Mouse (Mus musculus) embryonic facial prominence, embryonic 12.5 days (tissue): ENCODE results near the gene Gm7137. TPM values are rescaled to one million over a fixed set of nuclear protein-coding genes. Genes with fewer than 3 reads are reported as not detected.
"Not testable (repeated sequence)": the region's sequence is repeated elsewhere in the genome, so short reads cannot be mapped to it uniquely, and the experiment has no call there.

ENCODE experiments used
- ATAC-seq: fragments of 200-750 bp; cut with Nextera tagmentation; 2 replicates; pipeline ENCODE4 v1.8.0; 2017; ENCODE audit not compliant: insufficient number of reproducible peaks, insufficient read depth, low FRiP score, low TSS enrichment
- H3K27ac ChIP-seq: fragments of 300-500 bp; sonication (generic); 2 replicates; pipeline ENCODE4 v1.5.1; 2016; ENCODE audit warnings: mild to moderate bottlenecking
- H3K27me3 ChIP-seq: fragments of 300-500 bp; sonication (generic); 2 replicates; pipeline ENCODE4 v1.6.1; 2016; ENCODE audit warnings: mild to moderate bottlenecking, moderate library complexity
- H3K36me3 ChIP-seq: fragments of 300-500 bp; sonication (generic); 2 replicates; pipeline ENCODE4 v1.6.1; 2016; ENCODE audit warnings: mild to moderate bottlenecking
- H3K4me1 ChIP-seq: fragments of 300-500 bp; sonication (generic); 2 replicates; pipeline ENCODE4 v1.6.1; 2016
- H3K4me2 ChIP-seq: fragments of 300-500 bp; sonication (generic); replicated peaks from 2 replicates; pipeline ENCODE4 v1.6.1; 2016; ENCODE audit warnings: mild to moderate bottlenecking, moderate library complexity
- H3K4me3 ChIP-seq: fragments of 300-500 bp; sonication (generic); 2 replicates; pipeline ENCODE4 v1.5.1; 2016; ENCODE audit warnings: mild to moderate bottlenecking
- H3K9ac ChIP-seq: fragments of 300-500 bp; sonication (generic); 2 replicates; pipeline ENCODE4 v1.6.1; 2016; ENCODE audit warnings: mild to moderate bottlenecking, moderate library complexity
- H3K9me3 ChIP-seq: fragments of 300-500 bp; sonication (generic); 2 replicates; pipeline ENCODE4 v1.6.1; 2016; ENCODE audit warnings: mild to moderate bottlenecking, moderate library complexity
- WGBS: fragments of 180-500 bp; shearing (Covaris S2); methylation state at CpG from one replicate; pipeline ENCODE4 v1.1.7; 2016; 5-methylcytosine and 5-hydroxymethylcytosine counted together
- polyA plus RNA-seq: library from polyadenylated mRNA; unstranded; fragments of >200 nt; fragmentation: Nextera tagmentation; extraction: Ambion mirVana; gene quantifications from 2 replicates; pipeline ENCODE4 v1.2.1, GENCODE M21; 2016

The Gm7137 gene
- polyA plus RNA-seq, 1 experiment from 2014 or later, result not detected

- not testable (repeated sequence) for H3K27ac ChIP-seq, H3K4me3 ChIP-seq
These were observed 45.9 kb downstream of the Gm7137 start, which contains the start of gene Gm18596 for GRCm38 (mm10) chr10:77741924-77742688. Gm18596 (minus strand) TSS chr10:77742638.

DNA sequence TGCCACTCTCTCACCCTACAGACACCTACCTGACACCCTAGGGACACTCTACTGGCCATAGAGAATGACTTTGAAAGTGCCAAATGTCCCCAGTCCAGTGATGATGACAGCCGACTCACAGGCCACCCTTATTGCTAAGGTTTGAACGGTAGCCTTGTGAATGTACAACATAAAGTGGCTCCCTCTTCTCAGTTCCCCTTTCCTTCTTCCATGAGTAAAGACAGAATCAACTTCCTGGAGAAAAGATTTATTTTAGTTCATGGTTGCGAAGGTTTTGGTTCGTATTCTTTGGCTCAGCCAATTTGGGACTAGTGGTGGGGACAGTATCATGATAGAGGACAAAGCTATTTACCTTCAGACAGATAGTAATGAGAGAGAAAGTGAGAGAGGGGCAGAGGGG lies 49.1 kb downstream of the Gm7137 start:
- Histone ChIP-seq H3K9ac (no peak overlapping the region), H3K27ac (no peak overlapping the region), H3K4me1 (peaks cover 3% of the 10 kb centered on the region; the same call in 1 of the 2 replicates), H3K4me3 (no peak overlapping the region), H3K36me3 (no peaks in the 10 kb centered on the region), H3K4me2 (no peak overlapping the region), H3K9me3 (0 out of 2 replicates have a peak, but pooled peaks cover 8% of the 10 kb centered on the region), H3K27me3 (no peaks in the 10 kb centered on the region)
- WGBS, result 88% methylated on average over 4 of the region's 4 CpGs
- no peak for ATAC-seq

More at GRCm38 (mm10) chr10:77741924-77742688, 45.9 kb downstream of the Gm7137 start, which contains the start of gene Gm18596:
- WGBS, result 46% methylated on average over 5 of the region's 5 CpGs
- not testable (repeated sequence) for H3K4me2 ChIP-seq, H3K4me1 ChIP-seq, H3K27me3 ChIP-seq, H3K9me3 ChIP-seq, H3K36me3 ChIP-seq, H3K9ac ChIP-seq, ATAC-seq

Other genes starting within 250 kb of the Gm7137 start
- 92.5 and 94.4 TPM in 2 replicates for gene Pttg1ip, start 206.5 kb downstream of the Gm7137 start, polyA plus RNA-seq
- 385 and 391 TPM in 2 replicates for gene Sumo3, start 182.1 kb downstream of the Gm7137 start, polyA plus RNA-seq
- 7.0 and 7.1 TPM in 2 replicates for gene Gm49325, start 182.0 kb downstream of the Gm7137 start, polyA plus RNA-seq
- gene Ube2g2, start 165.9 kb downstream of the Gm7137 start, polyA plus RNA-seq, result 76.7 and 81.7 TPM in 2 replicates
- gene Tspear, start 101.6 kb downstream of the Gm7137 start, polyA plus RNA-seq, result 0.32 and 0.69 TPM in 2 replicates
- gene Gm19402, start 97.4 kb downstream of the Gm7137 start, polyA plus RNA-seq, result not detected in 2 replicates
- not detected in 2 replicates for gene Gm9508, start 91.0 kb downstream of the Gm7137 start, polyA plus RNA-seq
- gene Gm10272, start 81.6 kb downstream of the Gm7137 start, polyA plus RNA-seq, result not detected in 2 replicates
- gene Gm10024, start 76.7 kb downstream of the Gm7137 start, polyA plus RNA-seq, result not detected in 2 replicates
- gene Gm10142, start 72.4 kb downstream of the Gm7137 start, polyA plus RNA-seq, result not detected in 2 replicates
- gene Krtap12-1, start 67.6 kb downstream of the Gm7137 start, polyA plus RNA-seq, result not detected in 2 replicates
- not detected in 2 replicates for gene Gm10100, start 61.7 kb downstream of the Gm7137 start, polyA plus RNA-seq
- not detected in 2 replicates for gene Gm18596, start 45.6 kb downstream of the Gm7137 start, polyA plus RNA-seq
- gene Gm9736, start 36.8 kb downstream of the Gm7137 start, polyA plus RNA-seq, result not detected in 2 replicates
- gene Gm3233, start 28.5 kb downstream of the Gm7137 start, polyA plus RNA-seq, result not detected in 2 replicates
- gene Gm3238, start 16.9 kb downstream of the Gm7137 start, polyA plus RNA-seq, result not detected in 2 replicates
- gene Gm7138, start 11.3 kb downstream of the Gm7137 start, polyA plus RNA-seq, result not detected in 2 replicates
- gene Gm3250, start 5.7 kb downstream of the Gm7137 start, polyA plus RNA-seq, result not detected in 2 replicates
- gene Gm9639, start 6.9 kb upstream of the Gm7137 start, polyA plus RNA-seq, result not detected in 2 replicates
- gene Gm19668, start 10.9 kb upstream of the Gm7137 start, polyA plus RNA-seq, result not detected in 2 replicates
- not detected in 2 replicates for gene Gm9507, start 23.6 kb upstream of the Gm7137 start, polyA plus RNA-seq
- not detected in 2 replicates for gene Gm2696, start 26.5 kb upstream of the Gm7137 start, polyA plus RNA-seq
- not detected in 2 replicates for gene Krtap10-4, start 38.9 kb upstream of the Gm7137 start, polyA plus RNA-seq
- not detected in 2 replicates for gene Krtap10-10, start 47.7 kb upstream of the Gm7137 start, polyA plus RNA-seq
- gene Gm36176, start 58.6 kb upstream of the Gm7137 start, polyA plus RNA-seq, result not detected in 2 replicates
- gene Gm10318, start 64.7 kb upstream of the Gm7137 start, polyA plus RNA-seq, result not detected in 2 replicates
- not detected in 2 replicates for gene Gm3285, start 73.8 kb upstream of the Gm7137 start, polyA plus RNA-seq
- 4.4 and 4.7 TPM in 2 replicates for gene Lrrc3, start 114.3 kb upstream of the Gm7137 start, polyA plus RNA-seq
- gene Trpm2, start 182.4 kb upstream of the Gm7137 start, polyA plus RNA-seq, result 0.72 and 0.87 TPM in 2 replicates
- gene 1810043G02Rik, start 190.3 kb upstream of the Gm7137 start, polyA plus RNA-seq, result 32.9 and 35.1 TPM in 2 replicates
- 137 TPM in 2 replicates for gene Pfkl, start 221.9 kb upstream of the Gm7137 start, polyA plus RNA-seq